Mouse (Mus musculus) natural killer cell, adult 2 months (primary cell): ENCODE results near the gene Tshr.

ENCODE experiments used
- DNase-seq, 2 experiments: peaks; one replicate each; pipeline ENCODE4 v3.0.0; 2022; ENCODE audit warnings: low spot score in 2 of 2

Tshr gene

GRCm38 (mm10) chr12:91588176-91588669 lies 203.9 kb downstream of the Tshr start:
- DNase-seq, result peak; percentile 93

GRCm38 (mm10) chr12:91588670-91589541 lies 204.5 kb downstream of the Tshr start:
- peak; percentile 45 to 62 for DNase-seq

GRCm38 (mm10) chr12:91589542-91589846 lies 205.1 kb downstream of the Tshr start:
- no peak for DNase-seq

GRCm38 (mm10) chr12:91589847-91590690 lies 205.7 kb downstream of the Tshr start, which contains the start of gene Gtf2a1:
Gtf2a1 (minus strand) TSS chr12:91590487.
- DNase-seq, result peak; percentile 94 to 95

- DNase-seq, result peak; percentile 37 to 43
These were observed 206.4 kb downstream of the Tshr start for GRCm38 (mm10) chr12:91590716-91591115.

GRCm38 (mm10) chr12:91591191-91591590 lies 206.8 kb downstream of the Tshr start:
- no peak for DNase-seq

- peak in 1 of 2 experiments; percentile 54 for DNase-seq
These were observed 207.8 kb downstream of the Tshr start for GRCm38 (mm10) chr12:91592128-91592527.
